Mouse (Mus musculus): Measurements from ENCODE around the gene Efr3b.
A peak's percentile ranks its signal among the peaks of the same experiment; 100 is the strongest.
"Not testable (repeated sequence)": the region's sequence is repeated elsewhere in the genome, so short reads cannot be mapped to it uniquely, and the experiment has no call there.

Efr3b gene

GRCm38 (mm10) chr12:3973169-3973568 is 65.5 kb downstream of the Efr3b start:
- not testable (repeated sequence) for DNase-seq

GRCm38 (mm10) chr12:3968380-3968779 is 70.3 kb downstream of the Efr3b start:
- peak; percentile 14 to 35 for DNase-seq

GRCm38 (mm10) chr12:3967196-3967595 is 71.5 kb downstream of the Efr3b start:
- no peak for DNase-seq

- no peak for DNase-seq
Observed at GRCm38 (mm10) chr12:3960553-3960952, 78.2 kb downstream of the Efr3b start.

GRCm38 (mm10) chr12:3959791-3960543 is 78.7 kb downstream of the Efr3b start:
- DNase-seq, result peak; percentile 81 to 86

GRCm38 (mm10) chr12:3956351-3956750 is 82.4 kb downstream of the Efr3b start:
- DNase-seq, result no peak

- no peak for DNase-seq
Observed at GRCm38 (mm10) chr12:3955371-3955770, 83.3 kb downstream of the Efr3b start.

- DNase-seq, result no peak
Observed at GRCm38 (mm10) chr12:3954651-3955050, 84.1 kb downstream of the Efr3b start, which contains the start of gene Pomc. Pomc (plus strand) TSS chr12:3954951.

- no peak for DNase-seq
Observed at GRCm38 (mm10) chr12:3947503-3947902, 91.2 kb downstream of the Efr3b start.

- no peak for DNase-seq
Observed at GRCm38 (mm10) chr12:3944454-3945073, 94.2 kb downstream of the Efr3b start.

GRCm38 (mm10) chr12:3942026-3942425 is 96.7 kb downstream of the Efr3b start:
- DNase-seq, result no peak

GRCm38 (mm10) chr12:3930090-3930865 is 108.4 kb downstream of the Efr3b start:
- DNase-seq, result not testable (repeated sequence)

- no peak for DNase-seq
Observed at GRCm38 (mm10) chr12:3928841-3929240, 109.9 kb downstream of the Efr3b start.

- DNase-seq, result peak; percentile 52 to 67
Observed at GRCm38 (mm10) chr12:3926127-3926526, 112.6 kb downstream of the Efr3b start.

- no peak for DNase-seq
Observed at GRCm38 (mm10) chr12:3919423-3919822, 119.3 kb downstream of the Efr3b start.

GRCm38 (mm10) chr12:3918577-3918976 is 120.1 kb downstream of the Efr3b start:
- DNase-seq, result no peak

- no peak for DNase-seq
Observed at GRCm38 (mm10) chr12:3917668-3918341, 120.9 kb downstream of the Efr3b start.

GRCm38 (mm10) chr12:3915852-3916251 is 122.9 kb downstream of the Efr3b start:
- DNase-seq, result no peak

Measured in thymus, postnatal 36 days (tissue).